In genomic region chr2:93619208-93619849, GRCm38 (mm10) we compare ENCODE assay signal across 10 mouse cellular contexts. TPM values are rescaled to one million over a fixed set of nuclear protein-coding genes. Genes with fewer than 3 reads are reported as not detected.
A peak's percentile ranks its signal among the peaks of the same experiment; 100 is the strongest.
DNase-seq lines count a peak whose midpoint lies in the region; ATAC-seq and TF ChIP-seq lines count a peak whose summit lies in the region.
"Had no signal": no experiment of that assay in that cellular context is flagged by ENCODE, and none has a peak within 500 bp of the region (broad histone marks: within the 10 kb centered on the region; RNA-seq: fewer than 3 reads in every experiment).

No protein-coding gene starts in this region.

- H3K9me3 ChIP-seq in heart, embryonic 15.5 days (replicated peaks): no peaks in the 10 kb centered on the region
- H3K9me3 ChIP-seq: heart, embryonic 13.5 days had no signal

- H3K4me2 ChIP-seq in heart, embryonic 15.5 days: no peak overlapping the region
- H3K4me2 ChIP-seq: heart, embryonic 13.5 days had no signal

- peak; percentile 54 for DNase-seq in left cerebral cortex, postnatal 4 days
- no peak for DNase-seq in left cerebral cortex, adult 11 months (ENCODE audit: low spot score)
- DNase-seq in gastrocnemius, adult 2 months: peak; percentile 85
- peak; percentile 36 for DNase-seq in retina, embryonic 14.5 days (ENCODE audit: low spot score)
- DNase-seq in layer of hippocampus, adult 18-20 months (ENCODE audit: low spot score in 2 of 2): no peak
- DNase-seq in thymus, postnatal 14 days: no peak

- 26% methylated on average over 5 of the region's 5 CpGs for WGBS in heart, embryonic 15.5 days

- H3K4me3 ChIP-seq in gastrocnemius, adult 2 months: no peak overlapping the region
- no peak overlapping the region for H3K4me3 ChIP-seq in heart, embryonic 15.5 days
- H3K4me3 ChIP-seq: heart, embryonic 13.5 days had no signal

- peaks cover 8% of the 10 kb centered on the region for H3K4me1 ChIP-seq in heart, embryonic 15.5 days (replicated peaks)

- peak overlapping the region; percentile 54 for H3K27ac ChIP-seq in gastrocnemius, adult 2 months
- no peak overlapping the region for H3K27ac ChIP-seq in heart, embryonic 15.5 days
- H3K27ac ChIP-seq: heart, embryonic 13.5 days had no signal

- intact Hi-C loops in left cerebral cortex, postnatal 4 days (cut with DNase I): no loop called here
- intact Hi-C loops in gastrocnemius, adult 2 months (cut with DNase I): no loop called here

- no peaks in the 10 kb centered on the region; the same call in 1 of the 2 replicates for H3K27me3 ChIP-seq in heart, embryonic 15.5 days

- no peak overlapping the region for H3K9ac ChIP-seq in heart, embryonic 15.5 days
- H3K9ac ChIP-seq: heart, embryonic 13.5 days had no signal

- peak; percentile 53 for ATAC-seq in heart, embryonic 15.5 days (replicated peaks; ENCODE audit: insufficient number of reproducible peaks, insufficient read depth, low FRiP score, low read depth)

- no peak for TF ChIP-seq CTCF in gastrocnemius, adult 2 months (IDR thresholded peaks at IDR 0.05)

- H3K36me3 ChIP-seq in heart, embryonic 15.5 days: no peaks in the 10 kb centered on the region
- H3K36me3 ChIP-seq: heart, embryonic 13.5 days had no signal

RNA-seq across cellular contexts. Expression of gene Alx4, which starts 22.9 kb away (rescaled TPM):
- 1 to 10 TPM; 1.6 to 1.9 TPM for total RNA-seq in left cerebral cortex, postnatal 4 days (2021)
- total RNA-seq in gastrocnemius, adult 2 months (2021): under 1 TPM; 0.08 to 0.67 TPM
- polyA plus RNA-seq in heart, embryonic 15.5 days (2015; fragmentation: Nextera tagmentation; extraction: Ambion mirVana): 0.04 and 0.11 TPM in 2 replicates
- under 1 TPM; 0.51 to 0.62 TPM for total RNA-seq in layer of hippocampus, adult 18-20 months (2021)
- total RNA-seq: monocyte, adult 5-6 weeks had no signal

RNA-seq across cellular contexts. Expression of gene Gm10803, which starts 59.0 kb away (rescaled TPM):
- not detected for total RNA-seq in left cerebral cortex, postnatal 4 days (2021)
- not detected for total RNA-seq in gastrocnemius, adult 2 months (2021)
- not detected in 2 replicates for polyA plus RNA-seq in heart, embryonic 15.5 days (2015; fragmentation: Nextera tagmentation; extraction: Ambion mirVana)
- total RNA-seq in layer of hippocampus, adult 18-20 months (2021): not detected
- total RNA-seq: monocyte, adult 5-6 weeks had no signal
- polyA plus RNA-seq: heart, embryonic 13.5 days; limb, embryonic 11.5 days had no signal

Comparison
In these comparisons a context has a peak if more than half of its experiments do, and no peak if none do; other contexts are left out.
1. DNase-seq: peak in left cerebral cortex, postnatal 4 days (single experiment), gastrocnemius, adult 2 months (single experiment) and retina, embryonic 14.5 days (single experiment); none in left cerebral cortex, adult 11 months (single experiment), layer of hippocampus, adult 18-20 months (0 of 2) and thymus, postnatal 14 days (single experiment).